Mouse (Mus musculus): ENCODE measurements at regions not wholly inside any gene's neighbourhood (a gene's known extent, or its start where the extent isn't known, plus 50 kb on each side); places are given as distances from the start of the nearest gene placed in this dataset.
A peak's percentile ranks its signal among the peaks of the same experiment; 100 is the strongest.
"Not testable (repeated sequence)": the region's sequence is repeated elsewhere in the genome, so short reads cannot be mapped to it uniquely, and the experiment has no call there.

GRCm38 (mm10) chr4:10670846-10671428, 203.4 kb upstream of the 2610301B20Rik start:
- DNase-seq (ENCODE audit: low spot score in 2 of 2): no peak

DNA sequence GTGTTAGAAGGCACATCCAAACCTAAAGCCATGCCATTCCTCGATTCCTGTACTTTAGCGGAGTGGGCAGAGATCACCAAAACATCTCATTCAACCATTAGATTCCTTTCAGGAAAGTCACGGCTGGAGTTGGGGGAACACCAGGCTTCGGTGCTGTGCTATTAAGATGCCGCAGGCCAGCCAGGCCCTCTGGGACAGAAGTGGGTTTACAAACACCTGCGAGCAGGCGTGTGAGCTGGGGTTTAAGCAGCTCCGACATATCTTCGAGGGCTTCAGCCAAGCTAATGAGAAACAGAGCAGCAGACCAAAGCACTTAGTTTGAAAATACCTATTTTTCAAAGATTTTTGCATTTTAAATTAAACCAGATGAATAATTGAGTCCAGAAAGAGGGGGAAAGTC, 183.2 kb upstream of the 2610301B20Rik start:
- DNase-seq (ENCODE audit: low spot score in 2 of 2): no peak

DNA sequence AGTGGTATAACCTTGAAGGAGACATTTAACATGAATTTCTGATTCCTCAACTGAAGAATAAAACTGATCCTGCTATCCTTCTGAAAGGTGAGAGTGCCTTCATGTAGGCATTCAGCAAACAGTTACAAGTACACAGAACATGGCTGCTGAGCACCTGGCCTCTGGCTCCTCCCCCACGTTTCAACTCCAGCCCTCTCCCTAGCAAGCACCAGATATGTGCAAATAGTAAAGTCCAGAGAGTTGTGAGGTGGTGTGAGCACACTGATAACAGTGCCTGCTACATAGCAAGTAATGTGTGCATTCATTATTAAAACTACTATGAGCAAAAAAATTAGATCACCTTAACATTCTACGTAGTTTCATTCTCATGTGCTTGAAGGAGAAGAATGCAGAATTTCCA, 181.4 kb upstream of the 2610301B20Rik start:
- DNase-seq (ENCODE audit: low spot score in 2 of 2): no peak

DNA sequence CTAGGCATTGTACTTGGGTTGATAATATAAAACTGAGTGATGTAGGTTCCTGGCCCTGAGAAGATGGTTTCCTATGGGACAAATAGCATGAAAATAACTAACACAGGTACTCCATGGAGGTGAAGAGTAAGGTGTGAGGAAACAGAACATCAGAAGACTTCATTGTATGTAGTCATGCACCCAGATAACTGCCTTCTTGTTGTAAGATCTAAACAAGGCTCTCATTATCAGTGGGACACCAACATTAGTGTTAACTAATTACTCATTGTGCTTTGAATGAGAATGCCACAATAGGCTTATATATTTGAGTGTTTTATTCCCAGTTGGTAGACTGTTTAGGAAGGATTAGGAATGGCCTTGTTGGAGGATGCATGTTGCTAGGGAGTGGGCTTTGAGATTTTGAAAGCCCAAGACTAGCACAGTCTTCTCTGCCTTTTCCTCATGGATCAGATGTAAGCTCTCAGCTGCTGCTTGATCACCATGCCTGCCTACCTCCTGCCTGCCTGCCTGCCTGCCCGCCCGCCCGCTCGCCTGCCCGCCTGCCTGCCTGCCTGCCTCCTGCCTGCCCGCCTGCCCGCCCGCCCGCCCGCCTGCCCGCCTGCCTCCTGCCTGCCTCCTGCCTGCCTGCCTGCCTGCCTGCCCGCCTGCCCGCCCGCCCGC, 180.7 kb upstream of the 2610301B20Rik start:
- no peak for DNase-seq (ENCODE audit: low spot score in 2 of 2)

DNA sequence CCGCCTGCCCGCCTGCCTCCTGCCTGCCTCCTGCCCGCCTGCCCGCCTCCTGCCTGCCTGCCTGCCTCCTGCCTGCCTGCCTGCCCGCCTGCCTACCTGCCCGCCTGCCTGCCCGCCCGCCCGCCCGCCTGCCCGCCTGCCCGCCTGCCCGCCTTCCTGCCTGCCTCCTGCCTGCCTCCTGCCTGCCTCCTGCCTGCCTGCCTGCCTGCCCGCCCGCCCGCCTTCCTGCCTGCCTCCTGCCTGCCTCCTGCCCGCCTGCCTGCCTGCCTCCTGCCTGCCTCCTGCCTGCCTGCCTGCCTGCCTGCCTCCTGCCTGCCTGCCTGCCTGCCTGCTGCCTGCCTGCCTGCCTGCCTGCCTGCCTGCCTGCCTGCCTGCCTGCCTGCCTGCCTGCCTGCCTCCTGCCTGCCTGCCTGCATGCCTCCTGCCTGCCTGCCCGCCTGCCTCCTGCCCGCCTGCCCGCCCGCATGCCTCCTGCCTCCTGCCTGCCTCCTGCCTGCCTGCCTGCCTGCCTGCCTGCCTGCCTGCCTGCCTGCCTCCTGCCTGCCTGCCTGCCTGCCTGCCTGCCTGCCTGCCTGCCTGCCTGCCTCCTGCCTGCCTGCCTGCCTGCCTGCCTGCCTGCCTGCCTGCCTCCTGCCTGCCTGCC, 180.1 kb upstream of the 2610301B20Rik start:
- not testable (repeated sequence) for DNase-seq (ENCODE audit: low spot score in 2 of 2)

DNA sequence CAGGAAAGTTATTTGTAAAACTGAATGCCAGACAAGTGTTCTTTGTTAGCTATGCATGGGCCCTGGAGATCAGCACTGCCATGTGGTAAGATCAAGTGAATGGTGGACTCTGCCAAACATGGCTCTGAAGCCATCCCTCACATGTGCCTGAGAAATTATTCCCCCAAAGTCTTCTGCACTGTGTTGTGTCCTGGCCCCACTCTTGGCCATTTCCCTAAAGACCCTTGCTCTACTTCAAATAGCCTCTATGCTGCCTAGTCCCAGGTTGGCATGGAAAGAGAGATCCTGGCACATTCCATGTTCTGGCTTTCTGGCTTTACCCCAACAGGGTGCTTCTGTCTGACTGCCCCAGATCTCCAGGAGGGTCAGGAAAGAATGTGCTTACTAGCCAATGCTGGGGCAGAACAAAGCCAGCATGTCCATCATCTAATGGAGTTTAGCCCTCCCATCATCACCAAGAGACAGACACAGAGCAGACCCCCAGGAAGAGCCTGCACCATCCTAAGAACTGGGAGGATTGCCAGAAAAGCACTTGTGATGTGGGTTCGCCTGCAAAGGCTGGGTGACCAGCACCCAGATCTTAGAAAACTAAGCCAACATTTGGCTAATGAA, 177.0 kb upstream of the 2610301B20Rik start:
- no peak for DNase-seq (ENCODE audit: low spot score in 2 of 2)

DNA sequence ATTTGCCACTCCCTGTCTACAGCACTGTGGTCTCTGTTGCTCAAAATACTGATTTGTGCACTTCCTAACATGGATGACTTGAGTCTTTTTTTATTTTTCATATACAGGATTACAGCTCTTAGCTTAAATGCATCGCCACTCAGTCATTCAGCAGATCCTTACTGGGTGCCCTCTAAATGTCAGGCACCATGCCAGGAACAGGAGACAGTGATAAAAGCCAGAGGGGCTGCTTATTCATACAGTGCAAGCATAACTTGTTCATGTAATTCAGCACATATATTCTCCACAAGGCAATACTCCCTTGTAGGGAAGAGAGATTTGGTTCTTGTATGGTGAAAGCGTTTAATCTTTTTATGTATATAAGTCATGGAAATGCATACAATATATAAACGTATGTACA, 175.7 kb upstream of the 2610301B20Rik start:
- DNase-seq (ENCODE audit: low spot score in 2 of 2): no peak

- DNase-seq (ENCODE audit: low spot score in 2 of 2): no peak
Observed at GRCm38 (mm10) chr4:10701479-10701878, 172.8 kb upstream of the 2610301B20Rik start.

DNA sequence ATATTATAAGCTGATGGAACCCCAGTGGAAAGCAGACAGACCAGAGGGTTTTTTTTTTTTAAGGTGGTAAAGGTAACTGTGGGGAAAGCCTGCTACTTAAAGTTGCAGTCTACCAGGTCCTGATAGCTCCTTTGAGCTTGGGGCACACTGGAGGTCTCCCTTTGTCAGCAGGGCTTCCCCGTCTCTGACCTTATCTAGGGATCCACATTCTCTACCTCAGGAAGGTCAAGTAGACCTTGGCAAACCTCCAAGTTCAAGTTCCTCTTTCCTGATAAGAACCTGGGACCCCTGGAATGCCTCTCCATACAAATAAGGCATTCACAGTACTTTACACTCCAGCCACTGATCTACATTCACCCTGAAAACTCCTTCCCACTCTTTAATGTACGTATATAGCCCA, 171.1 kb upstream of the 2610301B20Rik start:
- DNase-seq (ENCODE audit: low spot score in 2 of 2): no peak

DNA sequence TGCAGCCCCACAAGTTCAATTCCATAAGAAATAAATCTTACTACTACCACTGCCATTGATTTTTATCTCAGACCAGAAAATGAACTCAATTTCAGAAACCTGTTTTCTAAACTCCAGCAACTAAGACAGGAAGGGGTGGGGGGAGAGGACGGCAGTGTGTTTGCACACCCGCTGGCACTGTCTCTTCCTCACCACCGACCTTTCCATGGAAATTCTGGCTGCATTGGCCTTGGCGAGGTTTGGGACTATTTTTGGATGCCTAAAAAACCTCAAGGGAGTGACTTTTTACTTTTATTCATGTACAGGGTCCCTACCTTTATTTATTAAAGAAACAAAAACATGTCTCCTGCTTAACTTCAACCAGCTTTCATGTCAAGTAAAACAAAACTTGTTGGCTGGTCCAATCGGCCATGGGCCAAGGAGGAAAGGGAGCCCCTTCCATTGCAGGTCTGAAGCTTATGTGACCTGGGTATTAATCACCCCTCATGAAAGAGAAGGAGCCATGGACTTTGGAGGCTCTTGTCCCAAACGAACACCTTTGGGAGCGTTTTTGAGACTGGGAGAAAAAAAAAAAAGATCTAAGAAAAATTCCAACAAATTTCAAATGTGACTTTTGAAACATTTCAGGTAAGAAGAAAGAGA, 167.2 kb upstream of the 2610301B20Rik start:
- no peak for DNase-seq (ENCODE audit: low spot score in 2 of 2)

GRCm38 (mm10) chr4:10707658-10708056, 166.6 kb upstream of the 2610301B20Rik start:
- DNase-seq (ENCODE audit: low spot score in 2 of 2): peak; percentile 14 to 52

- no peak for DNase-seq (ENCODE audit: low spot score in 2 of 2)
Observed at GRCm38 (mm10) chr4:10711939-10712533, 162.3 kb upstream of the 2610301B20Rik start.

DNA sequence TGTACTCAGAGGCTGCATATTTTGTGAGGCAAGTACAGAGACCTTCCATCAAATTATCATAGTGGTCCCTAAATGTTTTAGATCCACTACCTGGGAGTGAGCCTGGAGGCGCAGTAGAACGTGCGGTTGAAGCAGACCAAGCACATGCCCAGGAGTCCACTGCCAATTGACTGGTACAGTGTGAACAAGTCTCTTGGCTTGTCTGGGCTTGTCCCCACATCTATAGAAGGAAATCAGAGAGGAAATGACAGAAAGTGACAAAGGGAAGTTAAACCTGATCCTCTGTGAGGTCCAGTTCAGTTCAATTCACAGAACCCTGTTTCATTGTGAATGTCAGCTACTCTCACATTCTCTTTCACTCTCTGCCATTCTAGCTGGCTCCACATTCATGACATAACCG, 151.0 kb upstream of the 2610301B20Rik start:
- DNase-seq (ENCODE audit: low spot score in 2 of 2): no peak

DNA sequence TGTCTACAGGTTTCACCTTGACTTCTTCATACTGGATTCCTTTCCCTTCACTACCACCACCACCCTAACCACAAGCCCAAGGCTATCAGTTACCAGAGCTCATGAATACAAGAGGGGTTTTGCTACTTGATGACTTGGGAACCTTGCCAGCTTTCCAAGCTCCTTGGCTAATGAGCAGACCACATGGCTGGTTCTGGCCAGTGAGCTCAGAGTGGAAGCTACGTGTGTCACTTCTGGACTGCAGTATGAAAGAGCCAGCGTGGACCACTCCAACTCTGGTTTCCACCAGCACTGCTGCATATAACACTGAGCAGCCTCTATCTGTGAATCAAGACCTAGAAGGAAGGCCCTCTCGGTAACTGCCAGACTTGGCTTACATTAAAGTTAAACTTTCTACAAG, 146.4 kb upstream of the 2610301B20Rik start:
- DNase-seq (ENCODE audit: low spot score in 2 of 2): no peak

DNA sequence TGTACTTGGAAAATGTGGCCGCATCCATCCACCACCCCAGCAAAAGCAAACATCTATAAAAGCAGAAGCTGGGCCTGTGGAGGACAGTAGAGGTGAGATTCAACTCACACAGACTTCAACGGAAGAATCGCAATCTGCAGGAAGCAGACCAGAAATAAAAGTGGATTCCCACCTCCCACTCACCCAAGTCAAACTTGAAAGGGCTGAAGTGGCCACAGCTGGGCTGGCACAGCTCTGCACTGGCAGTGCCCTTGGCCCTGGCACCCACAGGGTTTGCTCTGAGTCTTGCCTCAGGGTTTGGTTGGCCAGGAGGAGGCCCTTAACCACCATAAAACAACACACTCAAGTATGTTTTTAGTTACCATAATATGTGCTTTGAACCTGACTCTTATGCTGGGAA, 129.1 kb upstream of the 2610301B20Rik start:
- DNase-seq (ENCODE audit: low spot score in 2 of 2): no peak

DNA sequence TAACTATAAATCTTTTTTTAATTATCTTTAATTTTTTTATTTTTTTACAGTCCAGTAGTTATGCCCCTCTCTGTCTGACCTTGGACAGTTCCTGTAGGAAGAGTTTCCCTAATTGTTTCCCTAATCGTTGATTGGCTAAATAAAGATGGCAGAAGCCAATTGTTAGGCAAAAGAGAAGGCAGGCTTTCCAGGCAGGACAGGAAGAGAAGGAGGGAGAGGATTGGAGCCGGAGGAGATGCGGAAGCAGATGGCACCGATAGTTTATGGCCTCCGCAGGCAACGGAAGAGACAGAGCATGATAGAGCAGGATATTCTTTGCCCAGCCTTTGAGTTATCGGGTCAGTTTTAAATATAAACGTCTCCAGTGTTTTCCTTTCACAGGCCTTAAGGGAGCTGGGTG, 125.5 kb upstream of the 2610301B20Rik start:
- no peak for DNase-seq (ENCODE audit: low spot score in 2 of 2)

- DNase-seq (ENCODE audit: low spot score in 2 of 2): not testable (repeated sequence)
Observed at GRCm38 (mm10) chr4:10750377-10751062, 123.8 kb upstream of the 2610301B20Rik start.

- no peak for DNase-seq (ENCODE audit: low spot score in 2 of 2)
Observed at GRCm38 (mm10) chr4:10753176-10753575, 121.1 kb upstream of the 2610301B20Rik start.

GRCm38 (mm10) chr4:10759491-10759890, 114.8 kb upstream of the 2610301B20Rik start:
- no peak for DNase-seq (ENCODE audit: low spot score in 2 of 2)

- DNase-seq (ENCODE audit: low spot score in 2 of 2): no peak
Observed at GRCm38 (mm10) chr4:10767676-10768075, 106.6 kb upstream of the 2610301B20Rik start.
